Mouse (Mus musculus): Measurements from ENCODE around the gene H2afv.
A peak's percentile ranks its signal among the peaks of the same experiment; 100 is the strongest.
"Not testable (repeated sequence)": the region's sequence is repeated elsewhere in the genome, so short reads cannot be mapped to it uniquely, and the experiment has no call there.

Gene H2afv

DNA sequence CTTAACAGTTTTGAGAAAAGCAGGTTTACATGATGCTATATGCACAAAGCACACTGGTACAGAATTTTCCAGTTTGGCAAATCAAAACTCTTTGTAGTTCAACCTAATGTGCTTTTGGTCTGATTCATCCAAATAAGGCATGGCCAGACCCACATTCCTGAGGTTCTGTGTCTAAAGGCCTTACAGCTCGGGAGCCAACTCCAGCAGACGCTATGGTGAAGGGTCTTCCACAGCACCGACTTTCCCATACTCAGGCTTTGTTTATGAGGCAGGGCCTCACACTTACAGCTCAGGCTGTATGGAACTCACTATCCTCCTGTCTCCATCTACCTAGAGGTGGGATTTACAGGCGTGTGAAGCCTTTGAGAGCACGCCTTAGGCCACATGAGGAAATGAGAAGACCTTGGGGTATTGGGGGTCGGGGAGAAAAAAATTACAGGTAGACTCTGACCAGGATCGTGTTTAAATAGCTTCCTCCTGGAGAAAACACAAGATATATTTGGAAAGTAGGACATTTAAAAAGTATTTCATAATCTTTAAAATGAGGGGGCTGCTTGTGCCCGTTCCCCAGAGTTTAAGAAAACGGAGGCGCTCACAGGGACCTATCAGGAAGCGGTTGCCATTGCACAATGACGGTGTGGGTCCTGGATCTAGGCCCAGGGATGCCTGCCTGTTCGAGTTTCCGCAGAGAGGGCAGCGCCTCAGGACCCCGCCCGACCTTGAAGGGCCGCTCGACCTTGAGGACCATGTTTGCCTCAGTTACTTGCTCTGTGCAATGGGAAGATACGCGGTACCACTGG is 29.3 kb downstream of the H2afv start, which contains the start of gene Ppia:
Ppia (plus strand) TSS at position 693 of the 800 bp plus-strand sequence.
- peak; percentile 51 for DNase-seq (ENCODE audit: inconsistent ontology term)

DNA sequence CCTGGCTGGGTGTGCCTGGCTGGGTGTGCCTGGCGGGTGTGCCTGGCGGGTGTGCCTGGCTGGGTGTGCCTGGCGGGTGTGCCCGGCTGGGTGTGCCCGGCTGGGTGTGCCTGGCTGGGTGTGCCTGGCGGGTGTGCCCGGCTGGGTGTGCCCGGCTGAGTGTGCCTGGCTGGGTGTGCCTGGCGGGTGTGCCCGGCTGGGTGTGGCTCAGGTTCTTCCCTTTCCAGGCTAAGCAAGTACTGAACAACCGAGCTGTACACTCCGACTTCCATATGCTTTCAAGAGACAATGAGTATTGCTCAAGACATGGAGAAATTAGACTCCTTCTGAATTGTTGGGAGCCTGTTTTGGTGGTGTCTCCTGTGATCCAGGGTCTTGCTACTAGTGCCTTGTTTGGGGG is 31.0 kb downstream of the H2afv start:
- DNase-seq (ENCODE audit: inconsistent ontology term) = no peak

DNA sequence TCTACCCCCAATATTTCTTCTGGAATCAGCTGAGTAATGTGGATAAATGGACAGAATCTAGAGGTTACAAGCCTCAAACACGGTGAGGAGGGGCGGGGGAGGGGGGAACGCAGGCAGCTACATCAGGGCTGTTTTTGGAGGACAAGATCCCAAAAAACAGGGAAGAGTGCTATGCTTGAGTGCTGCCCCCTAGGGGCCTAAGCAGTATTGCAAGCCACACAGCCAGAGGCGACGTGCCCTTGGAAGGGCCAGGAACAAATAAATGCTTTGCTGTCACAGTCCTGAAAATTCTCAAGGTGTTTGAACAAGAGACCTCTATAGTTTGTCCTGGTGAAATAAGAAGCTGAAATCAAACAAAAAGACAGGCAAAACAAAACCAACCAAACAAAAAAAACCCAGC is 32.6 kb downstream of the H2afv start:
- no peak for DNase-seq (ENCODE audit: inconsistent ontology term)

DNA sequence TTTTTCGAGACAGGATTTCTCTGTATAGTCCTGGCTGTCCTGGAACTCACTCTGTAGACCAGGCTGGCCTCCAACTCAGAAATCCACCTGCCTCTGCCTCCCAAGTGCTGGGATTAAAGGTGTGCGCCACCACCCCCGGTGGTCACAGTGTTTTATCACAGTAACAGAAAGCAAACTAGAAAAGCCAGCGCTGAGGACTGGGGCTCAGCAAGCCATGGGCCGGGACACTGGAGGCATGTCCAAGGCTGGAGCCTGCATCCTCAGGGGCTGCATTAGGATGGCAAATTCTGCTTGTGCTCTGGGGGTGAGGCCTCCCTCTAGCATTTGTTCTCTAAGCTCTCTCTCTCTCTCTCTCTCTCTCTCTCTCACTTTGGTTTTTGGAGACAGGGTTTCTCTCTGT is 33.5 kb downstream of the H2afv start:
- not testable (repeated sequence) for DNase-seq (ENCODE audit: inconsistent ontology term)

DNA sequence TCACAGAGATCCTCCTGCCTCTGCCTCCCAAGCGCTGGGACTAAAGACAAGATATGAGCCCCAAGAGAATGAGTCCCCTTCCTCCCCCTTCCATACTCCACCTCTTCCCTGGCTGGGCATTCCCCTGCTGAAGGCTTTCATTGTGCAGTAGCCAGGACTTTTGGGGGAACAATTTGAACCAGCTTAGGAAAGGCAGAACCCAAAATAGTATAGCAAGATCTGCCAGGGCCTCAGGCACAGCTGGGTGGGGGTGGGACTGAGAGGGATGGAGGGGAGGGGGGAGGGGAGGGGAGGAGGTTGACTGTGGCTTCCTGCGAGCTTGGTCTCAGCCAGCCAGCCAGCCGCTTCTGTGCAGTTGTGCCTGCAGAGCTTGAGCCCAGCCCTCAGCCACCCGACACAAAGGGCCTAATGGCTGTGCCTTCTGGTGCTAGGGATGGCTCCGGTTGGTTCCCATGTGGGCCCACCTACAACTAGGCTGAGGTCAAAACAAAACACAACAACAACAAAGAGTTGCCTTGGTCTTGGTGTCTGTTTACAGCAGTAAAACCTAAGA is 34.1 kb downstream of the H2afv start:
- DNase-seq (ENCODE audit: inconsistent ontology term) = no peak

DNA sequence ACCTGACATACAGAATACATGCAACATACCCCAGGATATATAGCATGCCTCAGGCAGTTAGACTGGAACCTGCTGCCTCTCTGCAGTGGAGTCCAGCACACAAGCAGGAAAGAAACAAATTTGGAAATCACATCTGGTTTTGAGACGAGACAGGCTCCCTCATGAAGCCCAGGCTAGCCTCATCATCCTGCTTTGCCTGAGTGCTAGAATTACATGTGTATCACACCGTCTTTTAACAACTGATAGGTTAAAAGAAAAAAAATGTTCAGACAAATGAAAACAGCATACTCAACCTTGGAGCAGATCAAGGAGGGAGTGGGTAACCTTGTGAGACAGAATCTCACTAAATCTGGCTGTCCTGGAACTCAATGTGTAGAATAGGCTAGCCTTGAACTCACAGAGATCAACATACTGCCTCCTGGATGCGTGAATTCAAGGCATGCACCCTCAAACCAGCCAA is 37.1 kb downstream of the H2afv start:
- DNase-seq (ENCODE audit: inconsistent ontology term) = no peak

DNA sequence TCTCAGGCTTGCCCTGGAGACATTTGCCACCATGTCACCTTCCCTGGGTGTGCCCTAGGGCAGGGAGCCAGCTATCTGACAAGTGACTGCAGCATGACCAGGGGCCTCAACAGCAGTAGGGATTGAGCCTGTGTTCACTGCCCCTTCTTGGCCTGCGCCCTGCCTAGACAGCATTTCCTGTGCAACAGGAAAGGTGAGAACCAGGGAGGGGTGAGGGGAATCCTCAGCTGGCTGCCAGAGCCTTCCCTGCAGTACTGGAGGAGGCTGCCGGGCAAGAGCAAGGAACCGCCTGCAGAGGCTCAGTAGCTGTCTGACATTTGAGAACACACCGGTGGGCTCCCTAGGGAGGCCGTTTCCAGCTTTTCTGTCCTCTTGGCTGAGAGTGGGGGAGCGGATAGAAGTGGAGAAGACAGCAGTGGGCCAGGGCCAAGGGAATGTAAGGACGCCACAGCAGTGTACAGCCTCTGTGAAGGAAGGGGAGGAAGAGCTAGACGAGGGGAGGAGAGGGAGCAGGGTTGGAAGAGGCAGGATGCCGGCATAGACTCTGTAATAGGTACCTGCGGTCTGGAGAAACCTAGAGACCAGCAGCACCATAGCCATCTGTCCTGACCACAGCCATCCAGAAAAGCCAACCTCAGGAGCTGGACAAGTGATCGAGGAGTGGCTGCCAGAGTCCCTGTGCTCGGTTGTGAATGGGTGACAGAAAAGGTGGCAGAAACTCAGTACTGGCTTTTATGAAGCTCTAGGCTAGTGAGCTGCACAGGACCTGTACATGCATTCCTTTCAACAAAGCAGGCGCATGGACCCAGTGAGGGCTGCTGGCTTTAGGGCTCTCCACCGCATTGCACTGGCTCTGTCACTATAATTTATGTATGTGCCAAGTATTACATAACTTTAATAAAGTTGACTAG is 37.7 kb downstream of the H2afv start:
- DNase-seq (ENCODE audit: inconsistent ontology term) = no peak

DNA sequence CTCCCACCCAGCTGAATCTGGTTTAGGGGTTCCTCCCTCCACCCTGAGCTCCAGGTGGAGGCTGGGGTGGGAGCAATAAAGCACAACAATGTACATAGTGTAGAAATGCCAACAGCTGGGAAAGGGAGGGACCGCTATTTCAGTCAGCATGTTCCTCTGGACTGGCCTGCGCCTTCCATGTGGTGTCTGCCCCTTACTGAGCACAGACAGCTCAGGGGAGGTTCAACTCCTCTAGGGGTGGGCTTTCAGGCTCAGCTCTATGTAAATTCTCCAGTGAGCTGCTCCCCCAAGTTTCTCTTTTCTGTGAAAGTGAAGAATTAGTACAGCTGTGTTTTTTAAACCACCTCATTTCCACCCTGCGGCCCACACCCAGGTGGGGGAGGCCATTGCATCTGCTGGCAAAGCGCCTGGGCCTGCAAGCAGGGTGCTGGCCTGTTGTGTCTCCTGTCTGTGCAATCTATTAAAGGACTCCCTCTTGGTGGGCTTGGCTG is 38.6 kb downstream of the H2afv start:
- DNase-seq (ENCODE audit: inconsistent ontology term) = no peak

DNA sequence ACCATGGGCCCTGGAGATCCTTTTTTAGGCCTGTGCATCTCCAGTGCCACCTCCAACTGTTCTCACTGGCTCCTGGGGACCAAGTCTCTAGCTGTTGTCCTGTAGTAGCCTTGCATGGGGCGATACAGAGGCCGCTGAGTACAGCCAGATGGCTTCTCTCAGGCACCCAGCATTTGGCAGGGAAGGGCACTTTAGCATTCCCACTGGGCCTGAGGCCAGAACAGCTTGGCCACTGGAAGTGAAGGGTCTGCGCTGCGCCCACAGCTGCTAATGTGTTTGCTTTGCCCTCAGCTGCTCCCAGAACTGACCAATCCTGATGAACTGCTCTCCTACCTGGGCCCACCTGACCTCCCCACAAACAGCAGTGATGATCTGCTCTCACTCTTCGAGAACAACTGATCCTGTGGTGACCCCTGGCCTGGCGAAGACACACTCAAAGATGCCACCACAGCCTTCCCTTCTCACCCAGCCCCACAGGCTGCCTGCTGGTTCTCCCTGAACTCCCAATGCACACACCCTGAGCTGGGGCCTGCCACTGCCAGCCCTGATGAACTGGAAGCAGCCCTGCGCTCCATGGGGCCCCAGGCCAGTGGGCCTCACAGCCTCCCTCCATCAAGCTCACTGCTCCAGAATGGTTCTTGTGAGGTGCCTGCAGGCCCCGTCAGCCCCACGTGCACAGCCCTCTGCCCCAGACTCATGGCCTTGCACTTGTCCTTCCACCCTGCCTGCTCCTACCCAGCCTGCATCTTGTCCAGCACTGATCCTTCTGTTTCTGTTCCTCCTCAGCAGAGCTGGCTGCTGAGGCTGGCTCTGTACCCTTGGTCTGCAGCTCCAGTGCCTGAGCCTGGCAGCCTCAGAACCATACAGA is 39.3 kb downstream of the H2afv start:
- DNase-seq (ENCODE audit: inconsistent ontology term) = no peak

DNA sequence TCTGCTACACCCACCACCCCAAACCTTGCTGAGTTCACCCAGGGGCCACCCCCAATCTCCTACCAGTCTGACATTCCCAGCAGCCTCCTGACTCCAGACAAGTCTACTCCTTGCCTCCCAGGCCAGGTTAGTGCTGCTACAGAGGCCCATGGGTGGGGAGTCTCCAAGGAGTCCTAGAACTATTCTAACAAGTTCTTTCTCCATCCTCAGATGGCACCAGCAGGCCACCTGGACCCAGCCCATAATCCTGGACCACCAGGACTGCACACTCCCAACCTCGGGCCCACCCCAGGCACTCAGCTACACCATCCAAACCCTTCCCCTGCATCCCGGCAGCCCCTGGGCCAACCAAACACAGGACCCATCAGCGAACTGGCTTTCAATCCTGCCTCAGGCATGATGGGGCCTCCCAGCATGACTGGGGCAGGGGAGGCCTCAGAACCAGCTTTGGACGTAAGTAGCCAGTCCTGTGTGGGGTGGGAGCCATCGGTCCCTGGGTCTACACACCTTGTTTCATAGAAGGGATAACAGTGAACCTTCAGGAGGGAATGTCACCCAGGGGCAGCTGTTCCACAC is 40.3 kb downstream of the H2afv start:
- DNase-seq (ENCODE audit: inconsistent ontology term) = no peak

DNA sequence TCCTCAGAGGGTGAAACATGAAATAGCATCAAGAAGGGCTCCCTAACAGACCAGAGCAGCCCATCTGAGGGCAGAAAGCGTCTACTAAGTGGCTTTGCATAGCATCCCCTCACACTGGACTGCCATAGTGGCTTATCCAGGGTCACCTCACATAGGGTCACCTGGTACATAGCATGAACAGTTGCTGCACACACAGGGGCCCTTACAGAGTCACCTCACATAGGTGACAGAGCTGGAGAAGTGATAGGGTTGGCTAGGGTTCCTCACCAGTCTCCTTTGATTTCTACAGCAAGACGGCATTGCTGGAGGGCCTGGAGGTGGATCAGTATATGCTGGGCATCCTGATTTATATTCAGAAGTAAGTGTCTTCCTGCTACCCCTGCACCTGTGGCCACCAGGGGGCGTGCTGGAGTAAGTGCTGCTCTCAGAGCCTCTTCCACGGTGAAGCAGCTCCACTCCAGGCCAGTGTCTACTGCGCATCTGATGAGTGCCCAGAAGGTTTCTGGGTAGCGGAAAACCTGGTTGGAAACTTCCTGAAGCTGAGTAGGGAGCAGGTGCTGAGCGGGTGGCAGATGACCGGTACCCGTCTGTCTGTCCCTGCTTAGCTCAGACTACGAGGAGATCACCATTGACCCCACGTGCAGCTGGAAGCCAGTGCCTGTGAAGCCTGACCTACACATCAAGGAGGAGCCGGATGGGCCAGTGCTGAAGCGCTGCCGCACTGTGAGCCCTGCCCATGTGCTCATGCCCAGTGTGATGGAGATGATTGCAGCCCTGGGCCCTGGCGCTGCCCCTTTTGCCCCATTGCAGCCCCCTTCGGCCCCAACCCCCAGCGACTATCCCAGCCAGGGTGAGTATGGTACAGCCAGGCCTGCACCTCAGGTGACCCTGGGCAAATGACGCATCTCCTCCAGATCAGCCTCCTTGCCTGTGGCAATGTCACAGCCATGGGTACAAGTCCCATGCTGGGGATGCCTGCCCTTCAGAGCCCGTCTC is 41.4 kb downstream of the H2afv start:
- DNase-seq (ENCODE audit: inconsistent ontology term) = peak; percentile 37

DNA sequence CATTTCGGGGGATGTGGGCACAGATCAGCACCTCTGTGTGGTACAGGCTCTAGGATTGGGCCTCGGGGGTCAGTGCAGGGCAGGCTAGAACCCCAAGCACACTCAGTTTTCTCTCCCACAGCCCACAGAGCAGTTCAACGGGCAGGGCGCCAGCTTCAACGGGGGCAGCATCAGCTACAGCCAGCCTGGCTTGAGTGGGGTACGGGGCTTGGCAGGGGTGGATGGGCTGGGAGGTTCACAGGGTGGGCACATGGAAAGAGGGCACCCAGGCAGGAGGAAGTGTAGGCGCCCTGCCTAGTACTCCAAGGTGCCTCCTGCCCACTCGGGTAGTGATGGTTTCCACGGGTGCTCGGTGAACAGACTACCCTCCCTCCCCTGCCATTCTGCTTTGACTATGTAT is 46.1 kb downstream of the H2afv start:
- DNase-seq (ENCODE audit: inconsistent ontology term) = no peak

DNA sequence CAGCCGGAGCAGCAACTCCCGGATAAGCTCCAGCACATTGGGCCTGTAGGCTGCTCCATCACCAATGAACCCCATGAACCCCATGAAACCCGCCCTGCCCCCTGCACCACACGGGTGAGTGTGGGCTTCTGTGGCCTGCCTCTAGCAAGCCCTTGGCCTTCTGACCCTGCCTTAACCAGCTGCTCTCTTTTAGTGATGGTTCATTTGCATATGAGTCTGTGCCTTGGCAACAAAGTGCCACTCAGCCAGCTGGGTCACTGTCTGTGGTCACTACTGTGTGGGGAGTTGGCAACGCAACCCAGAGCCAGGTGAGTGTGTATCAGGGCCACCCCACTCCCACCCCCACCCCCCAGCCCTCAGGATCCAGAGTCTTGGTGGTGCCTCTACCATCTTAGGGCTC is 48.7 kb downstream of the H2afv start:
- DNase-seq (ENCODE audit: inconsistent ontology term) = no peak

DNA sequence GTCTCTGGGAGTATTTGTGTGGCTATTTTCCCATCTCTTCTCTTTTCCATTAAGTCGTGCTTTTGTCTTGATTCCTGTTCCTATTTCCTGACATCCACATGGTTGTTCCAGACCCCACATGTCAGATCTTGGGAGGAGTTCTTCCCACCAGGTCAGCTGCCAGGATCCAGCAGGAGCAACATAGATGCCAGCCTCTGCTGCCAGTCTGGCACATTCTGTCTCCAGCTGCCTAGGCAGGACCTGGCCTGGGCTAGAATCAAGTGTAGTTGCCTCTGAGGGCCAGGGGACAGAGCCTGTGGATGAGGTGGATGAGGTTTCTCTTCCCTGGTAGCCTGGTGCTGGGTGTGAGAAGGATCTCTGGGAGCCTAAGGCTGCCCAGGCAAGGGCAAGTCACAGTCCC is 50.4 kb downstream of the H2afv start:
- DNase-seq (ENCODE audit: inconsistent ontology term) = no peak

DNA sequence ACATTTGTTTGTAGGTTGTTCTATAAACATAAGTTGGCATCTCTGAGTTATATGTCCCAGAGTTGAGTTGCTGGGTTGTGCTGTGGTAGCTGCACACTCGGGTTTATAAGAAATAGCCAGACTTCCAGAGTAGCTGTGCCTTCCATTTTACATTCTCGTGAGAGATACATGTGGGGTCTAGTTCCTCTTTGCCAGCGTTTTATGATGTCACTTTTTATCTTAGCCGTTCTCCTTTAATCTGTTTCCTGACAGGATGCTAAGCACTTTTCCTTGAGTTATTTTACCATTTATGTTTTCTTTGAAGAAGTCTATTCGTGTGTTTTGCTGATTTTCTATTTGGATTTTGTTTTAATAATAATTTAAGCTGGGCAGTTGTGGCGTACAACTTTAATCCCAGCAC is 51.4 kb downstream of the H2afv start:
- no peak for DNase-seq (ENCODE audit: inconsistent ontology term)

DNA sequence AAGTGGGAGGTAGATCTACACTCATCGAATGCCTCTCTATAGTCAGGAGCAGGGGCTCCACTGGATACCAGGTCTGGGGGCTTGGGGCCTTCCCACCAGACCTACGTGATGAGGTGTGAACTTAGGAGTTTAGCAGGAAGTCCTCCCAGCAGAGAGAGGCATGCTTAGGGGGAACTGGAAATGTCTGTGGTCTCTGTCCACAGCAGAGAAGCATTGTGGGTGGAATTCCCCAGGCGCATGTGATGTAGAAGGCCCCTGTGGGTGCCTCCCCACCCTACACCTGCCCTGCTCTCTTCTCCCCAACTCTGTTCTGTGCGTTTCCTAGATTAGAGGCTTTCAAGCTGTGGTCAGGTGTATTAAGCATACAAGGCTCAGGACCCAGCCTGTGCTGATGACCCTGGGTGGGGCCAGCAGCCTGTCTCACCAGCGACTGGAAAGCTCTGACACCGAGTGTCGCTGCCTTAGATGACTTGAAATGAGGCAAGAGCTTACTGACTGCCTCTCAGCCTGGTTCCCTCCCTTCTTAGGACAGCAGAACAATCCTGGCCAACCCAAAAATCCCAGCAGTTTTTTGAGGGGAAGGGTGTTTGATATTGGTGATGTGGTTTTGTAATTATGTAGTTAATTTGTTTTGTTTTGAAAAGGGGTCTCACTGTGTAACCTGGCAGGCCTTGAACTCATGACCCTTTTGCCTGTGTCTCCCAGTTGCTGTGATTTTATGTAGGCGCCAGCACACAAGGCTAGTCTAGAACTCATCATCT is 52.5 kb downstream of the H2afv start:
- DNase-seq (ENCODE audit: inconsistent ontology term) = no peak

DNA sequence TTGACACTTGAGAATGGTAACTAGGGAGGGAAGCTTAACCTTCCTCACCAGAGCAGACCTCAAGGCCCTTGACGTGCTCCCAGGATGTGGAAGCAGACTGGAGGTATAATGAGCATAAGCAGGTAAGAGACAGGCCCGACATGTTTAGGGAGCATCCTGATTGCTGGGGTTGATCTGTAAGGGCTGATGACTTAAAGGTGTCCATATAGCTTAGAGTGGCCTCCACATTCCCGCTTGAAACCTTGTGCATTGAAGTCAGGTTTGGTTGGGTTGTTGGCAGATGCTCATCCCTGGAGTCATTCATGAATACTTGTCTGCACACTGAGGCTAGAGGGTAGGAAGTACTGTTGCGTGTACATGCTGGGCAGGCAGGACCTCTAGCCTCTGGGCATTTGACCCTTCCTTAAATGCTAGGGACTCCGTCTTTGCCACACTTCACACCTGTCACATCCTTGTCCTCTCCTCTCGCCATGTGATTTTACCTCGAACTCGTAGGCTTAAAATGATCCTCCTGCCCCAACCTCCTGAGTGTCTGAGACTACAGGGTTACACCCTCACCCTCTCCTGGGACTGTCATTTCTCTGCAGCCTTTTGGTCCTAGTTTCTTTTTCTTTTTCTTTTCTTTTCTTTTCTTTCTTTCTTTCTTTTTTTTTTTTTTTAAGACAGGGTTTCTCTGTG is 53.7 kb downstream of the H2afv start:
- no peak for DNase-seq (ENCODE audit: inconsistent ontology term)

DNA sequence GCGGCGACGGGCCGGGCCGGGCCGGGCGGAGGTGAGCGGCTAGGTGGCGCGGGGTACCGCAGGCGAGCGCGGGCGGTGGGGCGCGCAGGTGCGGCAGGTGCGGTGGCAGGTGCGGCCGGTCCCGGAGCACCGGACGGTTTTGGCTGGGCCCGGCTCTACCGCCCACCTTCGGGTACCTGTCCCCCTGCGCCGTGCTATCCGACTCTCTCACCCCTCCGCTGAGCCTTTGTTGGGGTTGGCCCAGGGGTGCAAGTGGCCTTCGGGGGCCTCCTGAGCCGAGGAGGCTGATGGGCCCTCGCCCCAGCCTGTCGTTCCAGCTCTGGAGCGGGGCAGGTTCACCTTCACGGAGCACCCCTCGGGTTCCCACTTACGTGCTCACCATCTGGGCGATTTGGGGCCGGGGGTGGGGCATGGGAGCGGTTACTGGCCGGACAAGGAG is 54.7 kb downstream of the H2afv start:
- peak; percentile 18 for DNase-seq (ENCODE audit: inconsistent ontology term)

Measured in Muller cell, postnatal 12 days (primary cell).